Mouse (Mus musculus) CD4-positive naive resting alpha-beta T cell, adult 57 days (primary cell): ENCODE data around the gene Chtf18. TPM values are rescaled to one million over a fixed set of nuclear protein-coding genes. Genes with fewer than 3 reads are reported as not detected.

Source experiments
- total RNA-seq: library from RNA; stranded (reverse); gene quantifications from one replicate; pipeline ENCODE4 v1.2.4, GENCODE M21; 2023

Gene Chtf18
- 7.2 TPM for total RNA-seq

DNA sequence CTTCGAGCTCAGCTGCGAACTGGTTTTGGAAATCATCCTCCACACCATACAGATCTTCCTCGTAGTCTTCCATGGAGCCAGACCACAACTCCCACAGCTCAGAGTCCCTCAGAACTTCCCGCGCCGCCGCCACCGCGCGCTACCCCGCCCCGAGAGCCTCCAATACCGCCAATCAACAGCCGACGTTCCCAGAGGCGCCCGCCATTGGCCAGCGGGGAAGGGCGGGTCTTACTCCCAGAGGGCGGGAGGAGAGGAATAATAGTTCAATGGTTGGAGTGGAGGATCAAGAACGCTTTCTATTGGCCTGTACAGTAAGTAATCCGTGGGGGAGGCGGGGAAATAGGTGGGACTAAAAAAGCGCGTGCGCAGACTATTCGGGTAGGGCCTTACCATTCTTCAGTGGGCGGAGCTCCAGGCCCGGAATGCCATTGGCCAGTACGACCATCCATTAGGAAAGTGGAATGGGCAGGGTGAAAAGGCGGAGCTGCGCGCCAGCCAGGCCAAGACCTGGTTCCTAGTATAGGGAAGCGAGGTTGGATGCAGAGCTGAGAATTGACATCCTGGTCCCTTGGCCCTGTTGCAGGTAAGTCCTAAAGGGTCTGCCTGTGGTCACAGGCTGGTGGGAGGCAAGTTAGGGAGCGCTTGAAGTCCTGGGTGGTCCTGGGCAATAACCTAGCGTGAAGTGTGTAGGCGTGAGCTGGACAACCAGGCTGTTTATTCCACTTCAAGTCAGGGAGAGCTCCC lies at the start of gene Chtf18, which contains the start of gene Rpusd1:
Gene Chtf18 (minus strand): TSS at position 155 of the 744 bp plus-strand sequence.
Gene Rpusd1 (plus strand): TSS at position 406 of the 744 bp plus-strand sequence.

DNA sequence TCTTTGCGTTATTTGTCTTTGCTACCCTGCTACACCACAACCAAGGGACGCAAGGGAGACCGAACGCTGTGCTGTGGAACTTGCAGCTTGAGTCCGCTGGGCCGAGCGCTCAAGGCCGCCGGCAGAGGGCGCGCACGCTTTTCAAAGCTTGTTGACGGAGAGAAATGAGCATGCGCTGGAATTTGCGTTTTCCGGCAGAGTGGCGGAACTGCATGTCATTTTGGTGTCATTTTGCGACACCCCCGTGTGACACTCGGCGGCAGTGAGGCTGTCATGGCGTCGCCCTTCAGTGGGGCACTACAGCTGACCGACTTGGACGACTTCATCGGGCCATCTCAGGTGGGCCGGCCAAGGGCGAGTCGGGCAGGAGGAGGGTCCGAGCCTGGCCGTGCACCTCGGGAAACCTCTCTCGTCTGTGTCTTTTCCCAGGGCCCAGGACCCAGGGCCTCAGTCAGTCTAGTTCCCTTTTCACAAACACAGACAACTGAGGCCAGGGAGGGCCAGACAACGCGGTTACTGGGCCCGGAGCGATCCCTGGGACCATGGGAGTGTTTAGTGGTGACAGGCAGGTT lies 46.4 kb upstream of the Chtf18 start, which contains the start of gene Narfl:
Gene Narfl (plus strand): TSS at position 228 of the 572 bp plus-strand sequence.

DNA sequence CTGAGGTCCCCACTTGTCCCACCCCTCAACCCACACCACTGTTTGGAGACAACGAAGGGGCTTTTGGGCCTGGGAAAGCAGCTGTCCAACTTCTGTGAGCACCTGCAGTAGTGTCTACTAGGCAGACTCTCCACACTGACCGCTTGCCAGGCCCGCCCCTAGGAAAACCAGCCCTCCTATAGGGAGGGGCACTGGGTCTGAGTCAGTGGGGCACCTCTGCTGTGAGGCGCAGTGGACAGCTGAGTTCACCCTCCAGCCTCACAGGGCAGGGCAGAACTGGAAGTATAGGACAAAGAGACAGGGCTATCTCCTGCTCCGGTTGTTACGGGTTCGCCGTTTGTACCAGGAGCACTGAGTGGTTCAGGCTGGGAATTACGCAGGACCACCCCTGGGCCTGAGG lies 27.0 kb upstream of the Chtf18 start, which contains the start of gene Msln:
Gene Msln (minus strand): TSS at position 138 of the 400 bp plus-strand sequence.

DNA sequence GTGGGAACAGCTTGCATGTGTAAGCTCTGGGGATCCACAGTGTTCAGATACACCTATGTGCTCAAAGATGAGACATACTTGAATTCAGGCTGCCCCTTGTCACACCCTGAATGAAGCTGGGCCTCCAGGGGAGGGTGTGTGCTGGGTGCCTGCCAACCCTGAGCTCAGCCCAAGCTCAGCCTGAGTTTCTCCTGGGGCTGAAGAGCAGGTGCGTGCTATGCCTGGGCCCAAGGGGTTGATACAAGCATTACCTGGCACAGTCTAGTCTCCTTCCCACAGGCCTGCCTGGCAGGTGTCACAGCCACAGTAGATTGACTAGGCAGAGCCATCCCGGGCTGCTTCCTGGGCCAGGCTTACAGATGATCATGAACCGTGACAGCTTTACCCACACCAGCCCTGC lies 8.5 kb upstream of the Chtf18 start, which contains the start of gene Mslnl:
Gene Mslnl (plus strand): TSS at position 298 of the 400 bp plus-strand sequence.

GRCm38 (mm10) chr17:25716711-25717637 lies 10.2 kb downstream of the Chtf18 start, which contains the start of gene Gng13:
Gng13 (plus strand) TSS chr17:25717171.

Other genes starting within 250 kb of the Chtf18 start
- gene Sstr5, start 230.1 kb downstream of the Chtf18 start, total RNA-seq: not detected
- 0.30 TPM for gene Sox8, start 156.7 kb downstream of the Chtf18 start, total RNA-seq
- 28.7 TPM for gene Lmf1, start 148.3 kb downstream of the Chtf18 start, total RNA-seq
- not detected for gene Gng13, start 10.2 kb downstream of the Chtf18 start, total RNA-seq
- gene Rpusd1, start 251 bp upstream of the Chtf18 start, total RNA-seq: 5.6 TPM
- not detected for gene Mslnl, start 8.6 kb upstream of the Chtf18 start, total RNA-seq
- 2.0 TPM for gene Msln, start 27.0 kb upstream of the Chtf18 start, total RNA-seq
- gene Narfl, start 46.4 kb upstream of the Chtf18 start, total RNA-seq: 18.2 TPM
- 28.0 TPM for gene Haghl, start 58.3 kb upstream of the Chtf18 start, total RNA-seq
- gene Ccdc78, start 59.2 kb upstream of the Chtf18 start, total RNA-seq: not detected
- 56.0 TPM for gene Fam173a, start 65.5 kb upstream of the Chtf18 start, total RNA-seq
- not detected for gene AC134908.4, start 68.2 kb upstream of the Chtf18 start, total RNA-seq
- 22.5 TPM for gene Metrn, start 69.7 kb upstream of the Chtf18 start, total RNA-seq
- not detected for gene Fbxl16, start 81.7 kb upstream of the Chtf18 start, total RNA-seq
- gene Wdr24, start 96.2 kb upstream of the Chtf18 start, total RNA-seq: 19.9 TPM
- 32.6 TPM for gene Jmjd8, start 101.4 kb upstream of the Chtf18 start, total RNA-seq
- 74.2 TPM for gene Stub1, start 106.0 kb upstream of the Chtf18 start, total RNA-seq
- gene Rhbdl1, start 109.9 kb upstream of the Chtf18 start, total RNA-seq: 11.7 TPM
- 11.6 TPM for gene Gm20683, start 114.3 kb upstream of the Chtf18 start, total RNA-seq
- gene Rhot2, start 117.4 kb upstream of the Chtf18 start, total RNA-seq: 77.4 TPM
- gene Wdr90, start 134.1 kb upstream of the Chtf18 start, total RNA-seq: 28.6 TPM
- gene Mcrip2, start 141.3 kb upstream of the Chtf18 start, total RNA-seq: 3.6 TPM
- gene Mettl26, start 147.7 kb upstream of the Chtf18 start, total RNA-seq: 29.1 TPM
- gene Wfikkn1, start 153.4 kb upstream of the Chtf18 start, total RNA-seq: 9.4 TPM
- gene Rab40c, start 192.3 kb upstream of the Chtf18 start, total RNA-seq: 22.2 TPM
- 56.0 TPM for gene Pigq, start 217.5 kb upstream of the Chtf18 start, total RNA-seq
- not detected for gene Nhlrc4, start 217.5 kb upstream of the Chtf18 start, total RNA-seq
- not detected for gene A930017K11Rik, start 225.1 kb upstream of the Chtf18 start, total RNA-seq